Mouse (Mus musculus) spleen, adult 2 months (tissue): ENCODE measurements at regions not wholly inside any gene's neighbourhood (a gene's known extent, or its start where the extent isn't known, plus 50 kb on each side); places are given as distances from the start of the nearest gene placed in this dataset.

Source experiments
- DNase-seq, 2 experiments: peaks; one replicate each; pipeline versions ENCODE4 v3.0.0 to v3.0.0-alpha.2; 2012 to 2021; ENCODE audit warnings: low spot score in 2 of 2, low read depth in 1 of 2
- H3K27ac ChIP-seq: fragments of 200-500 bp; 2 replicates; pipeline ENCODE4 v1.5.1; 2012; ENCODE audit warnings: low read length, inconsistent platforms; ENCODE audit not compliant: insufficient read depth
- H3K27me3 ChIP-seq: fragments of 200-500 bp; 2 replicates; pipeline ENCODE4 v1.6.1; 2012; ENCODE audit warnings: mild to moderate bottlenecking, moderate library complexity, low read length, inconsistent platforms; ENCODE audit not compliant: control insufficient read depth, insufficient read depth
- H3K36me3 ChIP-seq: fragments of 200-500 bp; 2 replicates; pipeline ENCODE4 v1.6.1; 2012; ENCODE audit warnings: mild to moderate bottlenecking, low read length, inconsistent platforms; ENCODE audit not compliant: control insufficient read depth, insufficient read depth
- H3K4me1 ChIP-seq: fragments of 200-500 bp; 2 replicates; pipeline ENCODE4 v1.6.1; 2011; ENCODE audit warnings: inconsistent platforms; ENCODE audit not compliant: control insufficient read depth, insufficient read depth, insufficient read length
- H3K4me3 ChIP-seq: fragments of 200-500 bp; 2 replicates; pipeline ENCODE4 v1.5.1; 2011; ENCODE audit warnings: mild to moderate bottlenecking, inconsistent platforms; ENCODE audit not compliant: insufficient read depth, insufficient read length; ENCODE audit errors: extremely low read depth
- CTCF ChIP-seq: fragments of 200-500 bp; IDR thresholded peaks from 2 replicates; pipeline ENCODE4 v1.5.1; 2011; ENCODE audit warnings: mild to moderate bottlenecking, inconsistent platforms; ENCODE audit not compliant: insufficient read depth, insufficient read length, insufficient replicate concordance; ENCODE audit errors: extremely low read depth
- POLR2A ChIP-seq: fragments of 200-500 bp; IDR thresholded peaks from 2 replicates; pipeline ENCODE4 v1.6.1; 2011; ENCODE audit warnings: low read depth, low read length, inconsistent platforms
- WGBS: fragments of 180-500 bp; shearing (Covaris S2); methylation state at CpG from one replicate; pipeline ENCODE4 v1.1.7; 2018; 5-methylcytosine and 5-hydroxymethylcytosine counted together

GRCm38 (mm10) chrX:142535954-142536353, 145.3 kb upstream of the Tmem164 start:
- DNase-seq = no peak
- TF ChIP-seq CTCF (no peak), POLR2A (no peak)
- H3K27ac ChIP-seq = no peak overlapping the region
- no peak overlapping the region for H3K4me3 ChIP-seq
- H3K27me3 ChIP-seq = no peaks in the 10 kb centered on the region
- WGBS = 28% methylated on average over 2 of the region's 2 CpGs
- no peaks in the 10 kb centered on the region for H3K4me1 ChIP-seq
- H3K36me3 ChIP-seq = no peaks in the 10 kb centered on the region

DNA sequence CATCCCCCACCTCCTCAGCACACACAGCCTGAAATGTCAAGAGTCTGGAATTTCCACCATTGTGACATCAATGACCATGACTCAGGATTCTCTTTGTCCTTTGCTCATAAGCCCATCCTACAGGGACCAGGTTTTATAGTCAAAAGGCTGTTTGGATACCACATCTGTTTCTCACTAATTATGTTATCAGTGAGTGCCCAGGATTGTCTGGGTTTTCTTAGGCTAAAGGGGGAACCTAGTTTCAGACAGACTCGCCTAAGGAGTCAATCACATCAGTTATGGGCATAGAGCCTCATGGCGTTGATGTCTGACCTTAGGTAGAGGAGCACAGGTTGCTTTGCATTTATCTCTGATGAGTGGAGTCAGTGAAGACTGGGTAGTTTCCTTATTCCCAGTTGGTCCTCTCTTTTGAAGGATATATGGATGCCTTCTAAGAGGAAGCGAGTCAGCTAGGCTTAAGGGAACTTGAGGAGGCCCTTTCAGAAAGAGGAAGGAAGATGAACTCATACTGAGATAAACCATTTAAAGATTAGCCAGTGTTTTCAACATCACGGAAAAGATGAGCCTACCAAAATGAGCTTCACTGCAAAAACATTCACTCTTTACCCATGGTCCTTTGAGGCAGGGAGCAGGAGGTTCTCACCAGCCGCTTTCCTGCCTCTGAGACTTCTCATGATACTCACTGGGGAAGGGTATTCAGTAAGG, 143.8 kb upstream of the Tmem164 start:
- DNase-seq = no peak
- WGBS = 69% methylated on average over 5 of the region's 5 CpGs
- TF ChIP-seq POLR2A (no peak), CTCF (no peak)
- no peaks in the 10 kb centered on the region for H3K36me3 ChIP-seq
- no peak overlapping the region for H3K27ac ChIP-seq
- H3K4me1 ChIP-seq = no peaks in the 10 kb centered on the region
- H3K27me3 ChIP-seq = no peaks in the 10 kb centered on the region
- no peak overlapping the region for H3K4me3 ChIP-seq

DNA sequence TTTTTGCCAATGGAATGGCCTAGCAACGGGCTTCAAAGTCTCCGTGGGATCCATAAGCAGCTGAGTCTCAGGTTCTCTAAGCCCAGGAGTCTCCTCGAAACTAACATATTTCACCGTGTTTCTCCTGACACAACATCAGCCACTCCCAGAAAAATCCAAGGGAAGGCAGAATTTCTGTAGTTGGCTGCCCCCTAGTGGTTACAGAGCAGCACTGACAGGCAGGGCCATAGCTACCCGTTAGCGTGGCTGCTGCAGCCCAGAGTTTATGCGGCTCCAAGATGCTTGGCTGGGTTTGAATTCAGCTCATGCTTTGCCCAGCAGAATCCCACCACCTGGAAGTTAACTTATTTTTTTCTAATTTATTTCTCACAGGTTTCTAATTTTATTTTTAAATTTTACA, 140.9 kb upstream of the Tmem164 start:
- WGBS = 25% methylated on average over 7 of the region's 7 CpGs
- H3K27ac ChIP-seq = no peak overlapping the region
- H3K27me3 ChIP-seq = no peaks in the 10 kb centered on the region
- H3K4me3 ChIP-seq = no peak overlapping the region
- H3K36me3 ChIP-seq = no peaks in the 10 kb centered on the region
- H3K4me1 ChIP-seq = no peaks in the 10 kb centered on the region
- DNase-seq = peak in 1 of 2 experiments; percentile 9
- TF ChIP-seq POLR2A (no peak), CTCF (peak; percentile 42; the same call in 1 of the 2 replicates)

DNA sequence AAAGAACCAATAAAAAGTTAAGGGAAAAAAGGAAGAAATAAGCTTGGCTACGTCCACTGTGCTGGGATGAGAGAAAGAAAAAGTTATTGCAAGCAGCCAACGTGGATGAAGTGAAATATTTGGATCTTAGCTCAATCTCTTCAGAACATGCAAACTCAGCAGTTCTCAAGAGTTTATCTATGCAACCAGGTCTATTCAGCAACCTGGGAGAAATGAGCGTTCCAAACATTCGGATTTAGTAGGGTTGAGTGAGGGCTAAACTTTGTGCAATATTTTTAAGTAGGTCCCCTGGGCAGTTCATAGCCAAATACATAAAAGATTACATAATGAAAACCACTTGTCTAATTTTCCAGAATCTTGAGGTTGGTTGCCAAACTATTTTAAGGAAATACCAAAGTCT, 129.0 kb upstream of the Tmem164 start:
- no peaks in the 10 kb centered on the region for H3K4me1 ChIP-seq
- 83% methylated on average over 4 of the region's 4 CpGs for WGBS
- no peak overlapping the region for H3K4me3 ChIP-seq
- no peaks in the 10 kb centered on the region for H3K36me3 ChIP-seq
- no peak overlapping the region for H3K27ac ChIP-seq
- DNase-seq = no peak
- no peak for TF ChIP-seq POLR2A
- TF ChIP-seq CTCF = no peak
- no peaks in the 10 kb centered on the region for H3K27me3 ChIP-seq

DNA sequence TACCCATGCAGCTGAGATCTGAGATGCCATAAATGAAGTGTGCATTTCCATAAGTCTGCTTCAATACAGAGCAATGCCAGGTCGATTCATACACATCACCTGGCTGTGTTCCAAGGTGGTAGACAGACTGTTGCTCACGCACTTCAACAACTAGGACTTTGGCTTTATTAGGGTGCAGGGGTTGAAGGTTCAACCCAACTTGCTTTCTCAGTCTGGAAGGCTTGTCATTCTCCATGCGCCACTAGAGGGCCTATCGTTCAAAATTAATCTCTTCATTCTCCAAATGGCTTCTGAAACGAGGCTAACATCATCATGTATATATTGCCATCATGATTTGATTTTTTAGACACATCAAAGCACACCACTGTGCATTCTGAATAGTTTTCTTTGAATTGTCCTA, 127.0 kb upstream of the Tmem164 start:
- DNase-seq = no peak
- H3K36me3 ChIP-seq = no peaks in the 10 kb centered on the region
- peak; percentile 1; the same call in 1 of the 2 replicates for TF ChIP-seq CTCF
- TF ChIP-seq POLR2A = no peak
- no peak overlapping the region for H3K4me3 ChIP-seq
- H3K4me1 ChIP-seq = no peaks in the 10 kb centered on the region
- H3K27me3 ChIP-seq = no peaks in the 10 kb centered on the region
- H3K27ac ChIP-seq = no peak overlapping the region
- 17% methylated on average over 5 of the region's 5 CpGs for WGBS

- TF ChIP-seq POLR2A (no peak), CTCF (no peak)
- Histone ChIP-seq H3K4me1 (no peaks in the 10 kb centered on the region), H3K4me3 (no peak overlapping the region), H3K27ac (no peak overlapping the region), H3K36me3 (no peaks in the 10 kb centered on the region), H3K27me3 (no peaks in the 10 kb centered on the region)
- WGBS = 73% methylated on average over 5 of the region's 5 CpGs
- no peak for DNase-seq
Measured at GRCm38 (mm10) chrX:142557496-142557895, 123.7 kb upstream of the Tmem164 start.

GRCm38 (mm10) chrX:142560209-142560912, 120.8 kb upstream of the Tmem164 start:
- H3K36me3 ChIP-seq = no peaks in the 10 kb centered on the region
- no peak for DNase-seq
- no peaks in the 10 kb centered on the region for H3K27me3 ChIP-seq
- no peak overlapping the region for H3K4me3 ChIP-seq
- WGBS = 69% methylated on average over 2 of the region's 2 CpGs
- H3K27ac ChIP-seq = no peak overlapping the region
- TF ChIP-seq CTCF (no peak), POLR2A (no peak)
- no peaks in the 10 kb centered on the region for H3K4me1 ChIP-seq
